Mouse (Mus musculus) ovary, adult 18-20 months (tissue): ENCODE results near the gene Lrrc28.
A peak's percentile ranks its signal among the peaks of the same experiment; 100 is the strongest.

Source experiments
- DNase-seq: peaks from one replicate; pipeline ENCODE4 v3.0.0; 2022; ENCODE audit warnings: low spot score, mixed read lengths

Gene Lrrc28

GRCm38 (mm10) chr7:67596322-67596721, 48.7 kb downstream of the Lrrc28 start:
- no peak for DNase-seq

GRCm38 (mm10) chr7:67593902-67594301, 51.2 kb downstream of the Lrrc28 start:
- DNase-seq = no peak

GRCm38 (mm10) chr7:67592670-67593069, 52.4 kb downstream of the Lrrc28 start:
- DNase-seq = no peak

GRCm38 (mm10) chr7:67588743-67589142, 56.3 kb downstream of the Lrrc28 start:
- DNase-seq = no peak

GRCm38 (mm10) chr7:67586479-67586878, 58.6 kb downstream of the Lrrc28 start:
- no peak for DNase-seq

- no peak for DNase-seq
Observed at GRCm38 (mm10) chr7:67583852-67584251, 61.2 kb downstream of the Lrrc28 start.

- DNase-seq = no peak
Observed at GRCm38 (mm10) chr7:67578783-67579482, 66.1 kb downstream of the Lrrc28 start.

GRCm38 (mm10) chr7:67578044-67578443, 67.0 kb downstream of the Lrrc28 start:
- no peak for DNase-seq

GRCm38 (mm10) chr7:67566510-67567237, 78.4 kb downstream of the Lrrc28 start:
- DNase-seq = no peak

GRCm38 (mm10) chr7:67565132-67565531, 79.9 kb downstream of the Lrrc28 start:
- no peak for DNase-seq

GRCm38 (mm10) chr7:67562176-67562575, 82.9 kb downstream of the Lrrc28 start:
- DNase-seq = peak; percentile 4

GRCm38 (mm10) chr7:67559486-67559885, 85.6 kb downstream of the Lrrc28 start:
- DNase-seq = no peak

- DNase-seq = no peak
Observed at GRCm38 (mm10) chr7:67558230-67558629, 86.8 kb downstream of the Lrrc28 start.

GRCm38 (mm10) chr7:67554863-67555262, 90.2 kb downstream of the Lrrc28 start:
- DNase-seq = no peak

GRCm38 (mm10) chr7:67551242-67551641, 93.8 kb downstream of the Lrrc28 start:
- DNase-seq = no peak

- DNase-seq = peak; percentile 78
Observed at GRCm38 (mm10) chr7:67549073-67549561, 96.0 kb downstream of the Lrrc28 start.

GRCm38 (mm10) chr7:67548599-67549041, 96.4 kb downstream of the Lrrc28 start:
- no peak for DNase-seq

- no peak for DNase-seq
Observed at GRCm38 (mm10) chr7:67546282-67546681, 98.8 kb downstream of the Lrrc28 start.

- DNase-seq = no peak
Observed at GRCm38 (mm10) chr7:67544586-67544985, 100.5 kb downstream of the Lrrc28 start.

- DNase-seq = no peak
Observed at GRCm38 (mm10) chr7:67543641-67544040, 101.4 kb downstream of the Lrrc28 start.

GRCm38 (mm10) chr7:67536588-67537372, 108.3 kb downstream of the Lrrc28 start:
- DNase-seq = no peak

GRCm38 (mm10) chr7:67535941-67536340, 109.1 kb downstream of the Lrrc28 start:
- DNase-seq = no peak
